Mouse (Mus musculus) layer of hippocampus, postnatal 25 days (tissue): ENCODE results near the gene Ifna15. TPM values are rescaled to one million over a fixed set of nuclear protein-coding genes. Genes with fewer than 3 reads are reported as not detected.
A peak's percentile ranks its signal among the peaks of the same experiment; 100 is the strongest.
"Not testable (repeated sequence)": the region's sequence is repeated elsewhere in the genome, so short reads cannot be mapped to it uniquely, and the experiment has no call there.

Experiments used
- DNase-seq, 2 experiments: peaks; one replicate each; pipeline ENCODE4 v3.0.0; 2022; ENCODE audit warnings: mixed read lengths in 2 of 2, low spot score in 1 of 2; ENCODE audit errors: extremely low spot score in 1 of 2
- total RNA-seq, 2 experiments: library from RNA; stranded (reverse); gene quantifications; 2 replicates each; pipeline ENCODE4 v1.2.3; 2021

Gene Ifna15
- not detected for total RNA-seq

DNA sequence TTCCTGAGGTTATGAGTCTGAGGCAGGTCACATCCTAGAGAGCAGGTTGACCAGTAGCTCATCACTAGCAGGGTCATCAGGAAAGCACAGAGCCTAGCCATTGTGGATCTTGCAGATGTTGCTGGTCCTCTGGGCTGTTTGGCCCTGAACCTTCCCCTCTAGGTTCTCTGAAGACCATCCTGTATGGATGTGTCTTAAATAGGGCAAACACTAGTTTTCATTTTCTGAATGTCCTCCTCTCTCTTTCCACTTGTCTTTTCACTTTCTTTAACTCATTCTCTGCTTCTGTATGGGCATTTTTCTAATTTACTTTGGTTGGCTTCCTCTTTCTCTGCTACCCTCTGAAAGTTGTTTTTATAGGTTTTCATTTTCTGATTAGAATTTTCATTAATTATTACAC is at the start of gene Ifna15:
TSS of gene Ifna15 (minus strand) at position 101 of the 400 bp plus-strand sequence.
- DNase-seq = not testable (repeated sequence)

DNA sequence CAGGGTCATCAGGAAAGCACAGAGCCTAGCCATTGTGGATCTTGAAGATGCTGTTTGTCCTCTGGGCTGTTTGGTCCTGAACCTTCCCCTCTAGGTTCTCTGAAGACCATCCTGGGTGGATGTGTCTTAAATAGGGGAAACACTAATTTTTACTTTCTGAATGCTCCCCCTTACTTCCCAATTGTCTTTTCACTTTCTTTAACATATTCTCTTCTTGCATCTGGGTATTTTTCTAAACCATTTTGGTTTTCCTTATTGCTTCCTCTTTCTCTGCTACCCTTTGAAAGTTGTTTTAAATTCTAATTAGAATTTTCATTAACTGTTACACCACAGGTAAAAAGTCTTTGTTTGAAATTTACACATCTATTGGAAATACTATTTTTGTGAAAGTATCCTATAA is 45.2 kb upstream of the Ifna15 start, which contains the start of gene Ifna12:
TSS of gene Ifna12 (minus strand) at position 101 of the 400 bp plus-strand sequence.
- DNase-seq = no peak

DNA sequence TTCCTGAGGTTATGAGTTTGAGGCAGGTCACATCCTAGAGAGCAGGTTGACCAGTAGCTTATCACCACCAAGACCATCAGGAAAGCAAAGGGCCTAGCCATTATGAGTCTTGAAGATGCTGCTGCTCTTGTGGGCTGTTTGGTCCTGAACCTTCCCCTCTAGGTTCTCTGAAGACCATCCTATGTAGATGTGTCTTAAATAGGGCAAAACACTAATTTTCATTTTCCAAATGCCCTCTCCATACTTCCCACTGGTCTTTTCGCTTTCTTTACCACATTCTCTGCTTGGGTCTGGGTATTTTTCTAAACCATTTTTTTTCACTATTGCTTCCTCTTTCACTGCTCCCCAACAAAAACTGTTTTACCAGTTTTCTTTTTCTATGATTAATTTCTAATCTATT is 34.2 kb upstream of the Ifna15 start, which contains the start of gene Ifna9:
TSS of gene Ifna9 (minus strand) at position 101 of the 400 bp plus-strand sequence.
- DNase-seq = no peak

DNA sequence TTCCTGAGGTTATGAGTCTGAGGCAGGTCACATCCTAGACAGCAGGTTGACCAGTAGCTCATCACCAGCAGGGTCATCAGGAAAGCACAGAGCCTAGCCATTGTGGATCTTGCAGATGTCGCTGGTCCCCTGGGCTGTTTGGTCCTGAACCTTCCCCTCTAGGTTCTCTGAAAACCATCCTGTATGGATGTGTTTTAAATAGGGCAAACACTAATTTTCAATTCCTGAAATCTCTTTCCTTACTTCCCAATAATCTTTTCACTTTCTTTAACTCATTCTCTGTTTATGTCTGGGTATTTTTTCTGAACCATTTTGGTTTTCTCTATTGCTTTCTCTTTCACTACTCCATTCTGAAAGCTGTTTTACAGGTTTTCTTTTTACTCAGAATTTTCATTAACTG is 13.7 kb upstream of the Ifna15 start, which contains the start of gene Ifna14:
TSS of gene Ifna14 (minus strand) at position 101 of the 400 bp plus-strand sequence.
- no peak for DNase-seq

DNA sequence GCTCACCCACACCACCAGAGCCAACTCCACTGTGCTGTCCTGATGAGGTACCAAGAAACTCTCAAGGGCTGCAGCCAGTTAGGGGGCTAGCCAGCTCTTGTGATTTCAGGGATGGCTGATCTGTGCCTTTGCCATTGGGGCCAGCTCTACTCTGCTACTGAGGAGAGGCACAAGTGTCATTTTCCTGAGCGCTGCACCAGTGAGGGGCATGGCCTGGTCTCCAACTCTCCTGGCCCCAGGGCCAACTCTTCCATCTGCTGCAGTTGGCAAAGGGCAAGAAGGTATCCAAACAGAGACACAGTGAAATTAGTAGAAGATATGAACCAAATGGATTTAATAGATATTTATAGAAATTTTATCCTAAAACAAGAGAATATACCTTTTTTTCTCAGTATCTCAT is 3.7 kb upstream of the Ifna15 start:
- DNase-seq = no peak

DNA sequence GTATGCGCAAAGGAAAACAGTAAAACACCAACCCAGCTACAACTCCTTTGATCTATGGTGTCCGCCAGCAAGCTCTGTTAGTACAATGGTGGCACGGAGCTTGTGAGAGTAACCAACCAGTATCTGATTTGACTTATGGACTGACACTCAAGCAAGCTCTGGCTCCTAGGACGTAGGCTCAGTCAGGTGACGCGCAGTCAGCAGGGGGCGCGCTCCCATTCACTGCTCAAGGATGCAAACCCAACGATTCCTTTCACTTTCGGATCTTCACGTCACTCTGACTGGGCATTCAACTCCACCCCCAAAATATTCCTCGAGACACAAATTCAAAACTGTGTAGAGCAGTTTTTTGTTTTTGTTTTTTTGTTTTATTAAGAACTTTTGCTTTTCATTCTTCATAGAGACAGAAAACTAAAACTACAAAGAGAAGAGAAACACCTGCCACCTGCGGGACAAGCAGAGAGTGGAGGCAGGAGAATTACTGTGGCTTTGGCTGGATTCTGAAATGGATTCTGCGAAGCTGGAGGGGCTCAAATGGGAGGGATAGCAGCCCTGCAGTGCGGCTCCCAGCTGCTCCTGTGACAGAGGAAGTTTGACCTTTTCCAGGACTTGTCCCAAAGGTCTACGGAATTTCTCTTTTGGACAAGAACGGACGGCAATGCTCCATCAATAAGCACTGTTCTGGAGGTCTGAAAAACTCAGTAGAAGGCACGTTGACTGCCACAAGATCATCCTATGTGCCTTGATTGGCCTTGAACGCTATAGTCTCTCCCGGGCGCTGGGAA is 7.7 kb downstream of the Ifna15 start:
- peak; percentile 36 to 71 for DNase-seq

DNA sequence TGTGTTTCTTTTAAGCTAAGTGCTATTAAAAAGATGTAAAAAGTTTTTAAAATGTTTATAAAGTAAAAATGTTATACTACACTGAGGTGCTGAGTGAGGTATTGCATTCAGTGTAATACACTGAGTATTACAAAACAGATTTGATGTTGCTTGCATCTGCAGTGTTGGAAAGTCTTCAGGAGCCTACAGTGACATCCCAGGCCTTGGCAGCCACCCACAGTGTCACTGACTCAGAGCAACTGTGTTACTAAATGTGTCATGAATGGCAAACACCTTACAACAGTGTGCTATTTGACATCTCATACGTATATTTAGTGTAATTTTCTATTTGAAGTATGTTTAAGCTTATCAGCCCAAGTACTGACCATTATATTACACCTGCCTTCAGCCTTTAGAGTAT is 10.1 kb downstream of the Ifna15 start:
- DNase-seq = no peak

DNA sequence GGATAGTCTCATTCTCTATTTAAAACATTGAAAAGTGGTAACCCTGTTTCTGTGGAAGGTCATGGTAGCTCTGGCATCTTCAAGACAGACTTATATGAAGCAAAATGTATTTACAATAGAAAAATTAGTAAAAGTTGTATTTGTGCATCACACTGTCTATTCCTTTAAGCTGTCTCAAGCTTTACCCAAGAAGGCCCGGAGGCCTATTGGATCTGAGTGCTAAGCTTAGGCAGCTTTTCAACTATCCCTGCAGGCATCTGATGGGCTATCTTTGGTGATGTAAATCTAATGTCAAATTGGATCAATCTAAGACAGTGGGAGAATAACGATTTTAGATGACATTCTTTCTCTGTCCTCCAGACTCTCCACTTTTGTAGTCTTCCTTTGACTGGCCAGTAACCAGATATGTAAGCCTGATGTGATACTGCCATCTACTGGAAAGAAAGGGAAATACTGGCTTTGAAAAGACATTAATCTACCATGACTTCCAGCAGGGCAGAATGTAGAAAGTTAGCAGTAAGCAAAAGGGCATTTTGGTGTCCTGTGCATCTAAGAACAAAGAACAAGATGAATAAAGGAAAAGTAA is 14.3 kb downstream of the Ifna15 start:
- no peak for DNase-seq

DNA sequence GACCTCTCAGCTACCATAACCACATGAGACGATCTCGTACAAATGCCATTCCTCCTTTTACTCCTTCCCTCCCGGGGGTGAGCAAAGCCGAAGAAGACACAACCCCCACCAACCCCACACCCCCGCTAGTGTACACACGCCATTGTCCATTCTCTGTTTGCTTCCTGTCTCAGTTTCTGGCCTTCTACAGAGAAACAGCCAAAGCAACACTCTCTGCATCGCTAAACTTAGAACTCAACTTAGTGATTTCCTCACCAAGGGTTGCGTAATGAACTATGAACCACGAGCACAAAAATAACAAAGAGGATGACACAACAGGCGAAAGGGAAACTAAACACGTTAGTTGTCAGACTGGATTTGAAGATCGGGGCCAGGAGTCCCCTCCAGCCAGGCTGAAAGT is 20.7 kb downstream of the Ifna15 start:
- no peak for DNase-seq

DNA sequence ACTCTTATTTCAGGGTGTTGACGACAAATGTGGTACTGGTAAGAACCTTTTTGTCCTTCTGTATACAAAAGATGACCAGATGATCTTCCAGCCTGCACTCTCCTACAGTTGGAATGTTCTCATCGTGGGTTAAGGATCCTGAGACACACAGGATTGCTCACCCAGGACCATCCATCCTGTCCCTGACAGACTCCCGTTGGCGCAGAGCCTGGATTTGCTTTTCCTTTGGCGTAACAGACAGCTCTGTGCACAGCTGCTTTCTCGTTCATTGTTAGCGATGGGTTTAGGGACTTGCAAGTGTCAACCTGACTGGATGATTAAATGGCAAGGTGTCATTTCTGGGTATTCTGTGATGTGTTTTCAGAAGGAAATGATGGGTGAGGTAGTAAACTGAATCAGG is 21.4 kb downstream of the Ifna15 start:
- DNase-seq = no peak

DNA sequence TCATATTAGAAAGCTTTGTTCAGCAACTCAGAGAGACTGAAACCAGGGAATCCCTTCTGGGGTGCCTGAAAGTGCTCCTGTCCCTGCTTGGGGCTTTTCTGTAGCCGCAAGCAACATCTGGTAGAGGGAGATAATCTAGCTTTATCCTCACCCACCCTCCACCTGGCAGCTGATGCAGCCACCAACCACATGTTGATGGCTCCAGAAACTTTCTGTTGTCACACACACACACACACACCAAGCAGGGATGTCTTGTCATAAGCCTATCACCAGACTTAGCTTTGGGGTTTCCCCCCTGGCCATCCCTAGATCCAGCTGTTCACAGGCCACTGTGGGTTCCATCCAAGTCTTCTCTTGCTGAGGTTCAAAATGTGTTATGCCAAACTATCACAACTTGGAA is 22.3 kb downstream of the Ifna15 start:
- no peak for DNase-seq

DNA sequence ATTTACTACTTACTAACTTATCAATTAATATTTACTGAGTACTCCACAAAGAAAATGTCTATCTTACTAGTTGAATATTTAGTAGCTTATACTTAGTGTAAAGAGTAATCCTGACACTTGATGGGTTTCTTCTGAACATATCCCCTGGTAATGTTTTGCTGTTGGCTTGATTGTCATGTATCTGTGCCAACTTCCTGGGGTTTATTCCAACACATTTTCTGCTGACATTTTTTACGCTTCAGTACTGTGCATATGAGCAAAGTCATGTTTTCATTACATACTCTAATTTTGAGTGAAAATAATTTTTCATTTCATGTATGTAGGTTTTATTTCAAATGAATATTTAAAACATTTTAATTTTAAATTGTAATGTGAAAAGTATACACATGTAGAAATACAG is 23.1 kb downstream of the Ifna15 start:
- DNase-seq = no peak

DNA sequence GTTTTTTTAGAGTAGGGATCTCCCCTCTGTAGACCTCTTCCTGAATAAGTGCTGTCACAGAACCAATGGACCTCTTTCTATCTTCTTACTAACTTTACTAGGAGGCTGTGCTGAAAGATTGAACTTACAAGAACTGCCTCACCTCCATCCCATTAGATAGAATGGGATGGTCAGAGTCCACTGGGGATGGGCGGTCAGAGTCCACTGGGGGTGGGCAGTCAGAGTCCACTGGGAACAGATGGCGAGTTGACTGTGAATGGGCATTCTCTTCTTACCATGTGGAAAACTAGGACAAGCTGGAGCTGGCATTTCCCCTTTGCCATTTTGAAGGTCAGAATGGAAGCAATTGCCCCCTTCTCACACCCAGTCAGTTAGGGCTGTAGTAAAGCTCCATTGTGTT is 24.5 kb downstream of the Ifna15 start:
- DNase-seq = no peak

DNA sequence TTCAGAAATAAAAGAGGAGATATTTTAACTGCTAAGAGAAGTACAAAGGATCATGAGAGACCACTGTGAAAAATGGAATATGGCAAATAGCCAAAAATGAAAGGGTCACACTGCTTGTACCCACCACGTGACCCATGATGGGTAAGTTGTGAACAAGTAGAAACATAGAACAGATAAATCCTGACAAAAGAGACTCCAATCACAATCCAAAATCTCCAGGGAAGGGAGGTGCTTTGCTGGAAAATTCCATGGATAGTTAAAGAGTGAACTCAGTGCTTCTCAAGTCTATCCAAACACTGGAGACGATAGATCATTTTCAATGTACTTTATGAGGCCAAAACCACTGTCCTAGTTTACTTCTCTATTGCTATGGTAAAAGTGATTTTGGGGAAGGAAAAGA is 27.2 kb downstream of the Ifna15 start:
- no peak for DNase-seq

DNA sequence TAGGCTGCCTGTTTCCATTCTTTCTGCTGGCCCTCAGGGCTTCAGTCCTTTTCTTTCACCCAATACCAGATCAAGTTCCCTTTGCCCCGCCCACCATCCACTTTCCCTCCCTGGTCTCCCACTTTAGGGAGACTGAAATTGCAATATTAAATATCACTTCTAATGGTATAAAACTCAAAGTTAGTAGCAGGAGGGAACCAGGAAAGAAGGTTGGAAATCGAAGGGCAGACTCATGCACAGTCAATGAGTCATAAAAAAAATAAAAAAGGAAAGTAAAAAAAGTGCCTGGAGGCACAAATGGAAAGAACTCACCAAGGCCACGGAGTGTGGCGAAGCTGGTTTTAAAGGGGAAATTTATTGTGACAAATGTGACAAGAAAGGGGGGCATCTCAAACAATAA is 27.8 kb downstream of the Ifna15 start:
- no peak for DNase-seq

DNA sequence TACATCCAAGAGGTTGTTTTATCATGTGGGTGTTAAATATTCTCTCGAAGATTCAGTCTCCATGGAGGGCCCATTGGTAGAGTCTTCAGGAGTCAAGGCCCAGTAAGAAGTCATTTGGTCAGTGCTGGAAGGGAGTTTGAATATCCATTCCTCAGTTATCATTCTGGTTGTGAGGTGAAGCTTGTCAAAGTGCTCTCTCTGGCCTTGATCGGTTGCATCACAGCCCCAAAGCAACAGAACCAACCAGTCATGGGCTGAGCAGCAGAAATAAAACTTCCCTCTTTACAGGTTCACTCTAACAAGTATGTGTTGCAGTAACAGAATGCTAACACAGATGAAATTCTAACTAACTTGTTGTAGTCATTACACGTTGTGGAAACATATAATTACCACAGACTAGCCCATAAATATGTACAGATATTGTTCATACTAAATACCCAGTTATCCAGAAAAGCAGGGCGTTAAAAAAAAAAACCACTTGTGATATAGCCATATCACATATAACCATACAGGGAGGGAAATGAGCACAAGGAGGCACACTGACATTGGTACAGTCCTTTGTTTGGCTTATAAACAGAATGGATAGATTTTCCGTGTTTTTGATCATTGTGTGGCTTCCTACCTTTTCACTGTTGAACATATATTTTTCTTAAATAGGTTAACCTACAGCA is 31.5 kb downstream of the Ifna15 start:
- no peak for DNase-seq

DNA sequence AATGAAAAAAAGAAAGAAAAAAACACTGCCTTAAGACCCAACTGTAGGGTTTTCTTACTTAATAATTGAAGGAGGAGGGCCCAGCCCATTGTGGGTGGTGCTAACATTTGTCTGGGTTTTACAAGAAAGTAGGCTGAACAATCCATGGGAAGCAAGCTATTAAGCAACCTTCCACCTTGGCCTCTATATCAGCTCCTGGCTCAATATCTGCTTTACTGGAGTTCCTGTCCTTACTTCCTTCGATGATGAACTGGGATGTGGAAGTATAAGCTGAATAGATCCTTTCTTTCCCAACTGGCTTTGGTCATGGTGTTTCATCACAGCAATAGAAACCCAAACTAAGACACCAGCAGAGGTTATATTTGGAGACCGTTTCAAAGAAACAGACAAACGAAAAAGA is 32.7 kb downstream of the Ifna15 start:
- DNase-seq = no peak

DNA sequence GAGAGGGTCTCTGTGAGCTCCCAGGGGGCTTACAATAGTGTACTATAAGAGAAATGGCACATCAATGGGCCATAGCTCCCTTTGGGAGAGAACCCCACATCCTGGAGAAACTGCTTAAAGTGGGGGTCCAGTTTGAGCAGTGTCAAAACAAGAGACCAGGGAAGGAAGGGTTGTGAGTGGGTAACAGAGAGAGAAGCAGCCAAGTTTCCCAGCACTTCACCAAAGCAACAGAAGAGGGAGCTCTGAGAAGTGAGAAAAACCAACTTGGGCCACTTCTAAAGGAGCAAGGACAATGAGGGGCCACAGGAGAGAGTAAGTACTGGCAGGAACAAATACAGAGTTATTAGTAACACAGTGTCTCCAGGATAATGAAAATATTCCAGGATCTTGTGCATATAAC is 34.8 kb downstream of the Ifna15 start:
- no peak for DNase-seq

DNA sequence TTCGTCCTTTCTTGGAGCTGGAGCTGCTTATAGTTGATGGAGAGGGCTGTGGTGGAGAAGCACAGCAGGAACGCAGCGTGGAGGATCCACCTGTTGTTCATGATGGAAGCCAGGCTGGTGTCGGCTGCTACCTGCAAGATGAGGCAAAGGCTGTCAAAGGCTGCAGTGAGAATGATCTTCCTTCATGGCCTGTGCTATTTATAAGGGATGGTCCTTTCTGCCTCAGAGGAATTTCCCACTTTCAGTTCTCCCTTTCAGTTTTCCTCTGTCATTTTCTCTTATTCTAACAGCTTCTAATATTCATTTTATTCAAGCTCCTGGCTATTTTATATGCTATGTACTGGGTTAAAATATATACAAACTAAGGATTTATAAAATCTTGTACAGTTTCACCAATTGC is 35.4 kb downstream of the Ifna15 start, which contains the start of gene Ifnb1:
TSS of gene Ifnb1 (minus strand) at position 101 of the 400 bp plus-strand sequence.
- DNase-seq = no peak

DNA sequence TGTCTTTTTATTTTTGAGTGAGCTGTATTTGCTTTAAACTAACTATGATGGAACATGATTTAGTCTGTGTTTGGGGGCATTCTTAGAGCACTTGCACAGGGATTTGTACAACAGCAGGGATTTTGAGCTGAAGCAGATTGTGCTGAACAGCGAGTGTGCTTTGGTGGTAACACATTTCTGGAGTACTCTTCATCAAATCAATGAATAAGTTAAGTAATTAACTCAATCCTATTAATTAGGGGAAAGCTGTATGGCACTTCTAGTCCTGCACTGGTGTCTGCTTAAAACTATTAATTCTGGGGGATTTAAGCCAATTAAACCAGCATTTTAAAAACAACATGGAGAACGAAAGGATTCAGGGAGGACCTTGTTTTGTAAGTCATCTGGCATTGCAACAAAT is 40.1 kb downstream of the Ifna15 start:
- no peak for DNase-seq

DNA sequence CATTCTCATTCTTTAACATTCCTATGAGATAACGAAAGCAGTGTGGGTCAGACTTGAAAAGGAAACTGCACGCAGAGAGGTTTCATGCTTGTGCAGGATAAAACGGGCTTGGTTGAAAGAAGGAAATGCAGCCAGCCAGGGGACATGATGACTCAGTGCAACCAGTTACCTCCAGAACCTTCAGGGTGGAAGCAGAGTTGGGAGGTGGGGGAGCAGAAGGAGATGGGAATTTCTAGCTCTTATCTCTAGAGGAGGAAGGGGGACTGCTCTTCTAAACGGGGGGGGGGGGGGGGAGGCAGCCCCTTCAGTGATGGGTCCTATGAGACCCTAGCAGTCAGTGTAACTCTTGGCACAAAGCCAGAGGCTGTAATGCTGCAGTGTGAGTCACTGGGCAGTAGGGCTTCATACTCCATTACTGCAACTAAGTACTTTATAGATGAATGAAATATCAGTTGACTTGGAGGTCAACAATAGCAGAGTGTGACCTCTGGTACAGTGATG is 42.3 kb downstream of the Ifna15 start:
- no peak for DNase-seq
